Mouse (Mus musculus) gastrocnemius, postnatal 4 days (tissue): ENCODE measurements around the gene Magea4. TPM values are rescaled to one million over a fixed set of nuclear protein-coding genes. Genes with fewer than 3 reads are reported as not detected.

Source experiments
- DNase-seq, 2 experiments: peaks; one replicate each; pipeline ENCODE4 v3.0.0; 2021 to 2022; ENCODE audit warnings: low spot score in 2 of 2, mixed read lengths in 2 of 2
- long read RNA-seq, 2 experiments: library from polyadenylated mRNA; stranded (forward); transcript quantifications; one replicate each; pipeline ENCODE4 v2.0.0; 2021
- microRNA-seq: library from miRNA; unstranded; fragments of <30 nt; microRNA quantifications from one replicate; pipeline ENCODE4 v1.2.0, GENCODE M21; 2021
- total RNA-seq, 2 experiments: library from RNA; stranded (reverse); gene quantifications; 2 replicates each; pipeline ENCODE4 v1.2.3; 2021

Magea4 gene
- not detected for total RNA-seq
- long read RNA-seq, experiment 1 = 0 reads
- long read RNA-seq, experiment 2 = 0 reads

- no peak for DNase-seq
Observed at GRCm38 (mm10) chrX:72221717-72222116, at the start of gene Magea4. Magea4 (plus strand) TSS chrX:72222017.

GRCm38 (mm10) chrX:72202944-72203554 lies 18.8 kb upstream of the Magea4 start:
- no peak for DNase-seq

GRCm38 (mm10) chrX:72270637-72271036 lies 48.8 kb downstream of the Magea4 start:
- DNase-seq = peak in 1 of 2 experiments; percentile 23

Small RNA genes within 50 kb of the gene (microRNA-seq; reads per million reads assigned to microRNA genes)
- gene Mir224 (384 reads per million, percentile 63 among the genes with 10 or more reads in this experiment), gene Mir452 (24.5 reads per million, percentile 37 among the genes with 10 or more reads in this experiment)

Other genes with a start within 250 kb of the Magea4 start
- under 1 TPM; 0.41 to 0.52 TPM for gene Fate1, start 249.0 kb upstream of the Magea4 start, total RNA-seq
- gene Cnga2, start 230.2 kb upstream of the Magea4 start, total RNA-seq = under 1 TPM; 0.26 to 0.42 TPM
- 1 to 10 TPM; 2.5 to 2.8 TPM for gene Gabre, start 52.8 kb downstream of the Magea4 start, total RNA-seq
- gene Magea10, start 164.8 kb downstream of the Magea4 start, total RNA-seq = not detected